Mouse (Mus musculus) A20 (cell line): Measurements from ENCODE around the gene Atp8a2.
A peak's percentile ranks its signal among the peaks of the same experiment; 100 is the strongest.

Experiments
- DNase-seq: peaks from one replicate; pipeline ENCODE4 v3.0.0-alpha.2; 2011; ENCODE audit warnings: low read depth, low spot score

The Atp8a2 gene

GRCm38 (mm10) chr14:59612920-59613625 lies 583.9 kb downstream of the Atp8a2 start:
- DNase-seq, result peak; percentile 65

- no peak for DNase-seq
These were observed 590.0 kb downstream of the Atp8a2 start for GRCm38 (mm10) chr14:59607021-59607420.

GRCm38 (mm10) chr14:59605671-59606353 lies 591.2 kb downstream of the Atp8a2 start:
- peak; percentile 62 for DNase-seq

- DNase-seq, result peak; percentile 46
These were observed 592.9 kb downstream of the Atp8a2 start for GRCm38 (mm10) chr14:59604002-59604645.

GRCm38 (mm10) chr14:59598260-59598627 lies 598.7 kb downstream of the Atp8a2 start:
- no peak for DNase-seq

GRCm38 (mm10) chr14:59597398-59598259 lies 599.4 kb downstream of the Atp8a2 start, which contains the start of gene Cdadc1:
TSS of gene Cdadc1 (minus strand) at chr14:59597959.
- peak; percentile 96 for DNase-seq

GRCm38 (mm10) chr14:59594988-59595387 lies 602.0 kb downstream of the Atp8a2 start:
- DNase-seq, result no peak

- no peak for DNase-seq
These were observed 604.4 kb downstream of the Atp8a2 start for GRCm38 (mm10) chr14:59592593-59592992.

- DNase-seq, result no peak
These were observed 605.1 kb downstream of the Atp8a2 start for GRCm38 (mm10) chr14:59591901-59592300.

GRCm38 (mm10) chr14:59590614-59591013 lies 606.4 kb downstream of the Atp8a2 start:
- DNase-seq, result peak; percentile 58
